Mouse (Mus musculus) kidney, embryonic 14.5 days (tissue): ENCODE measurements at regions not wholly inside any gene's neighbourhood (a gene's known extent, or its start where the extent isn't known, plus 50 kb on each side); places are given as distances from the start of the nearest gene placed in this dataset.

Experiments used
- ATAC-seq: fragments of 200-750 bp; cut with Nextera tagmentation; 2 replicates; pipeline ENCODE4 v1.8.0; 2017; ENCODE audit warnings: moderate number of reproducible peaks, mild to moderate bottlenecking, moderate TSS enrichment, moderate library complexity; ENCODE audit not compliant: low FRiP score, low TSS enrichment
- H3K27ac ChIP-seq: fragments of 300-500 bp; sonication (generic); 2 replicates; pipeline ENCODE4 v1.5.1; 2014; ENCODE audit warnings: low read depth, mild to moderate bottlenecking, low read length, moderate library complexity, mixed read lengths
- H3K27me3 ChIP-seq: fragments of 300-500 bp; sonication (generic); 2 replicates; pipeline ENCODE4 v1.6.1; 2014; ENCODE audit warnings: mild to moderate bottlenecking, low read length; ENCODE audit not compliant: control insufficient read depth, insufficient read depth
- H3K36me3 ChIP-seq: fragments of 300-500 bp; sonication (generic); 2 replicates; pipeline ENCODE4 v1.6.1; 2014; ENCODE audit warnings: low read length, mixed read lengths; ENCODE audit not compliant: control insufficient read depth, insufficient read depth
- H3K4me1 ChIP-seq: fragments of 300-500 bp; sonication (generic); 2 replicates; pipeline ENCODE4 v1.6.1; 2014; ENCODE audit warnings: low read length, mixed read lengths; ENCODE audit not compliant: control insufficient read depth, insufficient read depth
- H3K4me2 ChIP-seq: fragments of 300-500 bp; sonication (generic); replicated peaks from 2 replicates; pipeline ENCODE4 v1.6.1; 2014; ENCODE audit warnings: low read depth, mild to moderate bottlenecking, low read length
- H3K4me3 ChIP-seq: fragments of 300-500 bp; sonication (generic); 2 replicates; pipeline ENCODE4 v1.5.1; 2014; ENCODE audit warnings: mild to moderate bottlenecking, low read length
- H3K9ac ChIP-seq: fragments of 300-500 bp; sonication (generic); 2 replicates; pipeline ENCODE4 v1.6.1; 2014; ENCODE audit warnings: low read depth, mild to moderate bottlenecking, low read length, moderate library complexity
- H3K9me3 ChIP-seq: fragments of 300-500 bp; sonication (generic); 2 replicates; pipeline ENCODE4 v1.6.1; 2016; ENCODE audit warnings: low read length; ENCODE audit not compliant: control insufficient read depth
- WGBS: fragments of 180-500 bp; shearing (Covaris S2); extraction: QIAGEN DNeasy Blood & Tissue Kit; methylation state at CpG from one replicate; pipeline ENCODE4 v1.1.7; 2014; 5-methylcytosine and 5-hydroxymethylcytosine counted together

DNA sequence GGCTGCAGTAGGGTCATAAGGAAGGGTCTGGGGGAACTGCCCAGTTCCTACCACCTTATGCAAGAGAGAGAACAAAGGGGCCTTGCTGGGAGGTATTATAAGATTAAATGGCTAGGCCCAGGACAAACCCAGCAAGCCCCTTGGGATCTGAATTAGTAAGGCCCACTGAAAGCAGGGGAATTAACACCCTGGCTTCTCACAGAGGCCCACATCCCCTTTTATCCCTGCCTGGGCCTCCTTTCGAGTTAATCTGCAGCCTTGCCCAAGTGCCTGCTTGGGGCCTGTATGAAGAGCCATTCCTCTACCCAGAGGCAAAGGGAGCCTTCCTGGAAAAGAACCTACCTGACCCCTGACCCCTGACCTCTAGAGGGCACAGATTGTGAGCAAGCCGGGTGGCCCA is 98.2 kb downstream of the Vegfa start:
- 30% methylated on average over 2 of the region's 2 CpGs for WGBS
- no peaks in the 10 kb centered on the region for H3K36me3 ChIP-seq
- ATAC-seq = no peak
- peaks cover 18% of the 10 kb centered on the region for H3K4me1 ChIP-seq
- H3K27me3 ChIP-seq = no peaks in the 10 kb centered on the region
- no peaks in the 10 kb centered on the region for H3K9me3 ChIP-seq
- H3K4me3 ChIP-seq = no peak overlapping the region
- H3K4me2 ChIP-seq = no peak overlapping the region
- peak overlapping the region; percentile 55; the same call in 1 of the 2 replicates for H3K27ac ChIP-seq
- H3K9ac ChIP-seq = no peak overlapping the region

DNA sequence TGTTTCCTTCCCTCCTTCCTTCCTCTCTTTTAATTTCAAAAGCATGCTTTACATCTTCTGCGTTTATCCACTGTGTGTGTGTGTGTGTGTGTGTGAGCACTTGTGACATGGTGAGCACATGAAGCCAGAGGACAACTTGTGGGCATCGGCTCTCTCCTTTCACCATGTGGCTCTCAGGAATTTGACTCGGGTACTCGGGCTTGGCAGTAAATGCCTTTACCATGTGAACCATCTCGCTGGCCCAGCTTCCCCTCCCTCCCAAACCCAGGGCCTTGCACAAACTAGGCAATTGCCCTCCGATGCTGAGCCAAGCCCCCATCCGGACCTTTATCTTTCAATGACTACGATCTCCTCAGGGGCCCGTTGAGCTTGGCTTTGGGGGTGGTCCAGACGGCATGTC is 99.1 kb downstream of the Vegfa start:
- Histone ChIP-seq H3K9me3 (no peaks in the 10 kb centered on the region), H3K36me3 (no peaks in the 10 kb centered on the region), H3K27me3 (no peaks in the 10 kb centered on the region), H3K9ac (no peak overlapping the region), H3K27ac (no peak overlapping the region), H3K4me3 (no peak overlapping the region), H3K4me1 (peaks cover 18% of the 10 kb centered on the region), H3K4me2 (no peak overlapping the region)
- no peak for ATAC-seq
- 28% methylated on average over 10 of the region's 10 CpGs for WGBS

DNA sequence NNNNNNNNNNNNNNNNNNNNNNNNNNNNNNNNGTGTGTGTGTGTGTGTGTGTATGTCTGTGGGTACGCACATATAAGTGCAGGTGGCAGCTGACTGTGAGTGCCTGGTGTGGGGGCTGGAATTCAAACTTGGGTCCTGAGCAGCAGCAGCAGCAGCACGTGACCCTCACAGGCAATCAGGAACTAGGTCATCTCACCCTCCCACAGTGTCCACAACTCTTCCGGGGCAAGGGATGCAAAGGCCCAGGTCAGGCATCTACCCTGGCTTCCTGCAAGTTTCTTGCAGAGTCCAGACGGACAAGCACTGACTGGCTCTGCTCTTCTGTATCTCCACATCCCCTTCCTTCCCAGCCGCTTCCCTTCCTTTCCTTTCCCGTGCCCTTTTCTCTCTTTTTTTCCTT is 99.6 kb downstream of the Vegfa start:
- Histone ChIP-seq H3K27ac (no peak overlapping the region), H3K9ac (no peak overlapping the region), H3K4me2 (no peak overlapping the region), H3K4me1 (peaks cover 18% of the 10 kb centered on the region), H3K27me3 (no peaks in the 10 kb centered on the region), H3K9me3 (no peaks in the 10 kb centered on the region), H3K4me3 (no peak overlapping the region), H3K36me3 (no peaks in the 10 kb centered on the region)
- no peak for ATAC-seq
- WGBS = 55% methylated on average over 6 of the region's 6 CpGs

DNA sequence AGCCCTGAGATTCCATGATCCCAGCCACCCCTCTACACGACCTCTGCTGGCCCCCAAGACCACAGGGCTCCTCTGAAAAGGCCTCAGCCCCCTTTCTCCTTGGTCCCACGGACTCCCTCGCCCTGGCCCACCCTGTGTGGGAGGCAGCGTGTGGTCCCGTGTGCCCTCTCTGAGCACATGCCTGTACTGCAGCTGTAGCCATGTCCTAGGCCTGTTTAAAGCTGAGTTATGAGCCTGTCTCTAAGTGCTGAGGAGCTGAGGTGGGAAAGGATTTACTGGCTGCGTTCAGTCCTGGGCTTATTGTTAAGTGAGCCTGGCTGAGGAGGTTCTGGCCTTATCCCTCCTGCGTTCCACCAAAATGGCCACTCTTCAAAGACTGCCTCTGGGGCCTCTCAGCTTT is 102.6 kb downstream of the Vegfa start:
- H3K27me3 ChIP-seq = no peaks in the 10 kb centered on the region
- no peaks in the 10 kb centered on the region for H3K9me3 ChIP-seq
- H3K36me3 ChIP-seq = no peaks in the 10 kb centered on the region
- 52% methylated on average over 7 of the region's 7 CpGs for WGBS
- no peak overlapping the region for H3K9ac ChIP-seq
- peaks cover 19% of the 10 kb centered on the region for H3K4me1 ChIP-seq
- ATAC-seq = no peak
- H3K27ac ChIP-seq = no peak overlapping the region
- no peak overlapping the region for H3K4me2 ChIP-seq
- H3K4me3 ChIP-seq = no peak overlapping the region

DNA sequence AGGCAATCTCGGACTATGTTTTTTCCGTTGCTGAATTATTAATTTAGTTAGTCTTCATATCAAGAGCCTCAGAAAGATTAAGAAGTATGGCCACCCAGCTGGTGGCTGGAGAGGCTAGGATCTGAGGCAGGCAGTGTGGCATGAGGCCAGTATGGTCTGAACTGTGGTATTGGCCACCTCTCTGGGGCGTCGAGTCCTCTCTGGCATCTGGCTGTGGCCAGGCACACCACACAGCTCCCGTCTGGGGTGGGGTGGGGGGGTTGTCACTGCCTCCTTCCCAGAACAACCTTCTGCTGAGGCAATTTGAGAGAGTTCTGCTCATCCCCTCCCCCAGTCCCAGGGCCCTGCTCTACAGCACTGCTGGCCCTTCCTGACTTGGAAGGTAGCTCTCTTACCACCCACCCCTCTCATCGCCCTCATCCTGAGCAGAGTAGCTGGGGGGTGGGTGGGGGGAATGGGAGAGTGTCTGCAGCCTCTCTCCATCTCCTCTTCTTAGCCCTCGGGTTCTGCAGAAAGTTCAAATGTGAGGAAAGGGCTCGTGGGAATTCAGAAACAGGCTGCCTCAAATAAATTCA is 103.2 kb downstream of the Vegfa start:
- Histone ChIP-seq H3K4me2 (no peak overlapping the region), H3K36me3 (no peaks in the 10 kb centered on the region), H3K4me3 (no peak overlapping the region), H3K27me3 (no peaks in the 10 kb centered on the region), H3K9ac (no peak overlapping the region), H3K4me1 (peaks cover 17% of the 10 kb centered on the region), H3K9me3 (no peaks in the 10 kb centered on the region), H3K27ac (no peak overlapping the region)
- 60% methylated on average over 8 of the region's 8 CpGs for WGBS
- no peak for ATAC-seq

DNA sequence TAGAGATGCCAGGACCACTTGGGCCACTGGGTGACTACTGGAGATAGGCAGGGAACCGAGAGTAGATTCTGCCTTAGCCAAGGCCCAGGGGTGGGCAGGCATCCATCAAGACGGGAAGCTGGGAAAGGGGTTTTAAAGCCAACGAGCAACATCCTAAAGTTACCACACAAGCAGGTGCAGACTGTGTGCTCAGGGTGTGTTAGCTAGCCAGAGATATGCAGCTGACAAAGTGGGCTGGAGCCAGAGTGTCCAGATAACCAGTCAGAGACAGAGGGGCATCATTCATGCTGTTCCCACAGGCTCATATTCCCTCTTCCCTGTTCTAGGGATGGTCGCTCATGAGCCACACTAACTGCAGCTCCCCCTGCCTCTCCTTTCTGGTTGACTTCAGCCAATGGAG is 104.2 kb downstream of the Vegfa start:
- H3K27me3 ChIP-seq = no peaks in the 10 kb centered on the region
- no peak for ATAC-seq
- peaks cover 10% of the 10 kb centered on the region; the same call in 1 of the 2 replicates for H3K4me1 ChIP-seq
- no peak overlapping the region for H3K4me3 ChIP-seq
- H3K9ac ChIP-seq = no peak overlapping the region
- H3K4me2 ChIP-seq = no peak overlapping the region
- H3K27ac ChIP-seq = no peak overlapping the region
- no peaks in the 10 kb centered on the region for H3K36me3 ChIP-seq
- WGBS = 70% methylated on average over 4 of the region's 4 CpGs
- no peaks in the 10 kb centered on the region for H3K9me3 ChIP-seq

DNA sequence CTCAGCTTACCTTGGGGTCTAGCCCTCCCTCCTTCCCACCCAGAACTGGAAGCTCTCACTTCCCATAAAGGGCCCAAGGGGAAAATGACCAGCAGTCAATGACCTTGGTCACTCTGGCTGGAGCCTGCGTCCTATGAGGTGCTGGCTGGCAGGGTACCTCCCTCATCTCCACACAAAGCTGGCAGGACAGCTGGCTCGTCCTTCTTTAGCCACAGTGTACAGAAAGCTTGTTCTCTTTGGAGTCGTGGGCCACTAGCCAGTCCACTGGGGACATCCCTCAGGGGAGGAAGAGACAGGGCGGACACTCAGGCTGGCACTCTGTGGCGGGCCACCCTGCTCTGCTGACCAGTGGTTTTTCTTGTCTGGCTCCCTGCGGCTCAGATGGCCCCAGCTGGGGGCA is 106.3 kb downstream of the Vegfa start:
- H3K9ac ChIP-seq = no peak overlapping the region
- H3K9me3 ChIP-seq = no peaks in the 10 kb centered on the region
- H3K27ac ChIP-seq = no peak overlapping the region
- H3K4me2 ChIP-seq = no peak overlapping the region
- ATAC-seq = no peak
- 0 out of 2 replicates have a peak, but pooled peaks cover 6% of the 10 kb centered on the region for H3K4me1 ChIP-seq
- no peaks in the 10 kb centered on the region for H3K36me3 ChIP-seq
- no peaks in the 10 kb centered on the region for H3K27me3 ChIP-seq
- H3K4me3 ChIP-seq = no peak overlapping the region
- WGBS = 60% methylated on average over 6 of the region's 6 CpGs

DNA sequence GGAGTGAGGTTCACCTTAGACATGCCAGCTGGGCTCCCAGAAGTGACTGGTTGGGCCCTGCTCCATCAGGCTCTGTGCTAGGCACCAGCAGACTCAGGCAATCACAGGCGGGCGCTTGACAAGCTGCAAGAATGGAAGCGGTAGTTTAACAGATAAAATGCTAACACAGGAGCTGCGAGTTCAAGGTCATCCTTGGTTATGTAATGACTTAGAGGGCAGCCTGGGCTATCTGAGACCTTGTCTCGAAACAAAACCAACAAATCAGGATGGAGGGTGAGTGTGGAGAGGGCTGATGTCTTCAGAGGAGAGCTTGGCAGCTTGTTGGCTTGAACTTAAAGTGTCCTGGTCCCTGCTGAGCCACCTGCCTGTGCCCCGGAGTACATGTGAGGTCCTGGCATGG is 107.6 kb downstream of the Vegfa start:
- no peak overlapping the region for H3K27ac ChIP-seq
- ATAC-seq = no peak
- no peak overlapping the region for H3K4me3 ChIP-seq
- H3K36me3 ChIP-seq = no peaks in the 10 kb centered on the region
- H3K9me3 ChIP-seq = no peaks in the 10 kb centered on the region
- H3K4me1 ChIP-seq = 0 out of 2 replicates have a peak, but pooled peaks cover 6% of the 10 kb centered on the region
- H3K4me2 ChIP-seq = no peak overlapping the region
- WGBS = 90% methylated on average over 6 of the region's 6 CpGs
- no peak overlapping the region for H3K9ac ChIP-seq
- H3K27me3 ChIP-seq = no peaks in the 10 kb centered on the region

DNA sequence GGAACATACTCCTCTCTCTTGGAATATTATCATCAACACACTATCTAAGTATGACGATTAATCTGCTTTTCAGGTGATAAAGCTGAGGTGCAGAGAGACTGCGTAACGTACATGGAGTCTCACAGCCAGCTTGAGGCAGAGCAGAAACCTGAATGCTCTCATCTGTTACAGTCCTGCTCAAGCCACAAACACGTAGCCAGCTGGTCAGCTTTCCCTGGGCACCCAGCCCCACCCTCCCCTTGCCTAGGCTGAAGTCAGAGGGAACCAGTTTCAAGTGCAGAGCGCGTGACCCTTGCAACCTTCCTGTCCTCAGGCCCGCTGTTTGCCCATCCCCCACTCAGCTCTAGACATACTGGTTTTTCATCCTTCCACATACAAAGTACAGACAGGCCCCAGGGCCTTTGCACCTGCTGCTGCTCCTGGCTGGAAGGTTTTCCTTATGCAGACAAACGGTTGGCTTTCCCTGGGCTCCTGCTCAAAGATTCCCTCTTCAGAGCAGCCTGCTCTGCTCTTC is 108.9 kb downstream of the Vegfa start:
- Histone ChIP-seq H3K36me3 (no peaks in the 10 kb centered on the region), H3K4me2 (no peak overlapping the region), H3K9ac (no peak overlapping the region), H3K4me1 (0 out of 2 replicates have a peak, but pooled peaks cover 6% of the 10 kb centered on the region), H3K27me3 (no peaks in the 10 kb centered on the region), H3K27ac (no peak overlapping the region), H3K9me3 (no peaks in the 10 kb centered on the region), H3K4me3 (no peak overlapping the region)
- no peak for ATAC-seq
- 68% methylated on average over 8 of the region's 8 CpGs for WGBS
